Mouse (Mus musculus) limb, embryonic 14.5 days (tissue): ENCODE measurements around the gene Rrnad1. TPM values are rescaled to one million over a fixed set of nuclear protein-coding genes. Genes with fewer than 3 reads are reported as not detected.

Source experiments
- ATAC-seq: fragments of 200-750 bp; cut with Nextera tagmentation; 2 replicates; pipeline ENCODE4 v1.8.0; 2017; ENCODE audit warnings: low read depth, moderate number of reproducible peaks, moderate TSS enrichment; ENCODE audit not compliant: low FRiP score
- DNase-seq: peaks from one replicate; pipeline ENCODE4 v3.0.0-alpha.2; 2015; ENCODE audit warnings: low spot score
- H3K27ac ChIP-seq: fragments of 300-500 bp; sonication (generic); replicated peaks from 2 replicates; pipeline ENCODE4 v1.5.1; 2014; ENCODE audit warnings: low read depth, mild to moderate bottlenecking, low read length, moderate library complexity, mixed read lengths
- H3K27me3 ChIP-seq: fragments of 300-500 bp; sonication (generic); 2 replicates; pipeline ENCODE4 v1.6.1; 2014; ENCODE audit warnings: low read length, mixed read lengths; ENCODE audit not compliant: control insufficient read depth, insufficient read depth
- H3K36me3 ChIP-seq: fragments of 300-500 bp; sonication (generic); 2 replicates; pipeline ENCODE4 v1.6.1; 2014; ENCODE audit warnings: mild to moderate bottlenecking, low read length, moderate library complexity, mixed read lengths; ENCODE audit not compliant: control insufficient read depth, insufficient read depth
- H3K4me1 ChIP-seq: fragments of 300-500 bp; sonication (generic); 2 replicates; pipeline ENCODE4 v1.6.1; 2014; ENCODE audit warnings: antibody characterized with exemption, low read length, mixed read lengths; ENCODE audit not compliant: control insufficient read depth, insufficient read depth
- H3K4me2 ChIP-seq: fragments of 300-500 bp; sonication (generic); replicated peaks from 2 replicates; pipeline ENCODE4 v1.6.1; 2014; ENCODE audit warnings: low read depth, mild to moderate bottlenecking, low read length, moderate library complexity; ENCODE audit not compliant: severe bottlenecking
- H3K4me3 ChIP-seq: fragments of 300-500 bp; sonication (generic); replicated peaks from 2 replicates; pipeline ENCODE4 v1.5.1; 2014; ENCODE audit warnings: low read length
- H3K9ac ChIP-seq: fragments of 300-500 bp; sonication (generic); 2 replicates; pipeline ENCODE4 v1.6.1; 2014; ENCODE audit warnings: mild to moderate bottlenecking, low read depth, low read length, moderate library complexity; ENCODE audit not compliant: severe bottlenecking
- H3K9me3 ChIP-seq: fragments of 300-500 bp; sonication (generic); 2 replicates; pipeline ENCODE4 v1.6.1; 2016; ENCODE audit warnings: low read length; ENCODE audit not compliant: control insufficient read depth
- POLR2A ChIP-seq: fragments of 200-500 bp; IDR thresholded peaks from 2 replicates; pipeline ENCODE4 v1.8.0; 2012; ENCODE audit warnings: inconsistent platforms, mild to moderate bottlenecking, moderate library complexity, borderline replicate concordance; ENCODE audit not compliant: insufficient read depth, insufficient read length; ENCODE audit errors: extremely low read depth
- WGBS: fragments of 180-500 bp; shearing (Covaris S2); extraction: QIAGEN DNeasy Blood & Tissue Kit; methylation state at CpG from one replicate; pipeline ENCODE4 v1.1.7; 2014; 5-methylcytosine and 5-hydroxymethylcytosine counted together
- polyA plus RNA-seq, 2 experiments: library from polyadenylated mRNA; depleted of rRNA in 1 of 2; stranded (reverse) in 1 of 2; unstranded in 1 of 2; fragments of >200 nt; fragmentation: Nextera tagmentation in 1 of 2; extraction: Ambion mirVana in 1 of 2; gene quantifications; 2 replicates each; pipeline versions ENCODE4 v1.2.1 to v1.2.3; 2012 to 2014

The Rrnad1 gene
- polyA plus RNA-seq, 2 experiments: 15.6 to 53.6 TPM

DNA sequence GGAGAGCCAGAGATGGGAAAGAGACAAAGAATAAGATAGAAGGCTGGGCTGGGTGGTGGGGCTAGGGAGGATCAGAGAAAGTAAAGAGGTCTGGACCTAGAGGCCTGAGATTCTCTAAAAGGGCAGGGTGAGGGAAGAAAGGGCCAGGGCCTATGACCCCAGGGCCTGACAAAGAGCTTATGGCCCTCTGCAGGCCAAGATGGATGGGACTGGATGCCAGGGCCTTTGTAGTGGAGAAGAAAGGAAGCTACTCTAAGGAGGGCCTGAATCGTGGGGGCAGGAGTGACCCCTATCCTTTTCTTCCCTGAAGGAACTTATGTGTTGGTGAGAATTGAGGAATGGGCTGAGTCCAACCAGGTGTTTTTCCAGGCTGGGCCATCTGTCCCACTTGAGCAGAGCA is 27.5 kb upstream of the Rrnad1 start:
- 14% methylated on average over 1 of the region's 1 CpGs for WGBS
- no peak for DNase-seq
- H3K27ac ChIP-seq: peak overlapping the region; percentile 43; the same call in 1 of the 2 replicates

GRCm38 (mm10) chr3:87952440-87952839 is 21.9 kb upstream of the Rrnad1 start:
- Histone ChIP-seq H3K27me3 (no peaks in the 10 kb centered on the region), H3K4me1 (peaks cover 42% of the 10 kb centered on the region)
- TF ChIP-seq POLR2A: no peak

More for the DNA sequence above, 27.5 kb upstream of the Rrnad1 start:
- no peak overlapping the region for H3K4me3 ChIP-seq
- peaks cover 29% of the 10 kb centered on the region for H3K4me1 ChIP-seq
- no peak for TF ChIP-seq POLR2A
- ATAC-seq: no peak
- no peaks in the 10 kb centered on the region for H3K27me3 ChIP-seq
- no peak overlapping the region for H3K4me2 ChIP-seq
- H3K9ac ChIP-seq: no peak overlapping the region
- peaks cover 20% of the 10 kb centered on the region for H3K36me3 ChIP-seq
- H3K9me3 ChIP-seq: no peaks in the 10 kb centered on the region

GRCm38 (mm10) chr3:87951946-87952345 is 21.4 kb upstream of the Rrnad1 start:
- peak overlapping the region; percentile 57 for H3K4me3 ChIP-seq
- H3K27me3 ChIP-seq: no peaks in the 10 kb centered on the region
- TF ChIP-seq POLR2A: no peak
- DNase-seq (no peak), ATAC-seq (no peak)
- H3K27ac ChIP-seq: peak overlapping the region; percentile 72
- 29% methylated on average over 12 of the region's 12 CpGs for WGBS
- H3K9ac ChIP-seq: peak overlapping the region; percentile 44
- H3K4me2 ChIP-seq: peak overlapping the region; percentile 76
- no peaks in the 10 kb centered on the region for H3K9me3 ChIP-seq
- peaks cover 31% of the 10 kb centered on the region for H3K36me3 ChIP-seq
- H3K4me1 ChIP-seq: peaks cover 47% of the 10 kb centered on the region

More at GRCm38 (mm10) chr3:87952440-87952839, 21.9 kb upstream of the Rrnad1 start:
- no peaks in the 10 kb centered on the region for H3K9me3 ChIP-seq
- peaks cover 31% of the 10 kb centered on the region for H3K36me3 ChIP-seq
- peak overlapping the region; percentile 44; the same call in 1 of the 2 replicates for H3K9ac ChIP-seq
- 11% methylated on average over 4 of the region's 5 CpGs for WGBS
- H3K4me2 ChIP-seq: peak overlapping the region; percentile 76
- DNase-seq (peak; percentile 78), ATAC-seq (peak; percentile 58)
- H3K4me3 ChIP-seq: peak overlapping the region; percentile 57
- peak overlapping the region; percentile 72 for H3K27ac ChIP-seq

DNA sequence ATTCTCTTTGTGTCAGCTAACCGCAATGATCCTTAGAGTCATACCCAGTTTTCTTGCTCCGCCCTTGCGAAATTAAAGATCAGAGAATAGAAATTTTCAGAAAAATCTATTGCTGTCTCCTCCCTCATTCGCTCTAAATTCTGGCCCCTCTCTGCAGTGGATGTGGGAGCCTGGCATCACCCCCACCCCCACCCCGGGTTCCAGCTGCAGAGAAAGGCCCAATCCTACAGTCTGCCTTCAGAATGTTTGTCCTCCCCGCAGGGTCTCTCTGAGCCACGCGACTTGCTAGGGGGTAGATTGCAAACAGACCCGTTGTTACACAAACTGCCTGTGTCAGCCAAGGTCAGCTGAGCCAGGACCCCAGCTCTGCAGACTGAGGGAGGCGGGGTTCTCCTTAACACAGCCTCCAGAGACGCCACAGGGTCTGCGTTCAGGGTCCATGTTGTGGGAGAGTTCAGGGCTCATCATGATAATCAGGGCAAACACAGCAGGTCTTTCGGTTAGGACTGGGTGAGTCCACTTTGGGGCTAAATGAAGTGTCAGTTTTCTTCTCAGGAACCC is 19.5 kb upstream of the Rrnad1 start:
- H3K4me3 ChIP-seq: peak overlapping the region; percentile 57
- peaks cover 66% of the 10 kb centered on the region for H3K4me1 ChIP-seq
- H3K9ac ChIP-seq: peak overlapping the region; percentile 67
- ATAC-seq: no peak
- 3% methylated on average over 13 of the region's 13 CpGs for WGBS
- H3K36me3 ChIP-seq: peaks cover 31% of the 10 kb centered on the region
- no peak for TF ChIP-seq POLR2A
- no peaks in the 10 kb centered on the region for H3K27me3 ChIP-seq
- H3K27ac ChIP-seq: peak overlapping the region; percentile 88
- peak overlapping the region; percentile 76 for H3K4me2 ChIP-seq
- DNase-seq: no peak
- H3K9me3 ChIP-seq: no peaks in the 10 kb centered on the region

DNA sequence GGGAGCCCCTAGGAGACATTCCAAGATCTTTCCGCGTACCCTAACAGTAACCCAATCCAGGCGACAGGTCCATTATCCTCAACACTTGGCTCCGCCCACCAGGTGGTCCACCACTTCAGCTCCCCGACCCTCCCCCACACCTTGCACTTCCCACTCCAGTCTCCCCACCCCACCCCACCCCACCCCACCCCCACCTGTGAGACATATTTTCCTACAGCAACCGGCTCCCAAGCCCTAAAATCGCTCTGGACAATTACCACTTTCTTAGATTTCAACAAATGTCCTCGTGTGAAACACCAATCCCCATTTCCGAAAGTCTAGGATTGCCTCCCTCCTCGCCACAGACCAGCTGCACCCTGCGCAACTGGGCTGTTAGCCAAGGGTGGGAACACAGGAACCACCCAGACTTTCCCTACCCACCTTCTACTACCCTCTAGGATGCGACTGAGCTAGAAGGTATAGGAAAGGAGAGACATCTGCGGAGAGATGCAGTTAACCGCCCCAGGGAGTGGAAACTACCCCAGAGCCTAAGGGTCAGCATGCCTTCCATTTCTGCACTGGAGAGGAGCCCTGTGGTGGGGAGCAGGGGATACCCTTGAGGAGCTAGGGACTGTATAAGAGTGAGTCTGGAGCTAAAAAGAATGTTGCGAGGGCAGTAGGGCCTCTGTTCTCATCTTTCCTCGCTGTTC is 18.9 kb upstream of the Rrnad1 start:
- no peak for TF ChIP-seq POLR2A
- Histone ChIP-seq H3K9ac (peak overlapping the region; percentile 67), H3K36me3 (peaks cover 27% of the 10 kb centered on the region), H3K4me1 (peaks cover 73% of the 10 kb centered on the region), H3K27me3 (no peaks in the 10 kb centered on the region), H3K27ac (peak overlapping the region; percentile 88), H3K4me2 (peak overlapping the region; percentile 76), H3K9me3 (no peaks in the 10 kb centered on the region), H3K4me3 (peak overlapping the region; percentile 57)
- 0 out of 2 replicates have a peak, but pooled peaks have one; percentile 15 for ATAC-seq
- 5% methylated on average over 16 of the region's 16 CpGs for WGBS
- DNase-seq: peak; percentile 77
